ENCODE assay signal across 10 mouse cellular contexts in genomic region chr17:49867321-49868137, GRCm38 (mm10).
DNase-seq lines count a peak whose midpoint lies in the region; ATAC-seq lines count a peak whose summit lies in the region.
"Had no signal": no experiment of that assay in that cellular context is flagged by ENCODE, and none has a peak within 500 bp of the region (broad histone marks: within the 10 kb centered on the region; RNA-seq: fewer than 3 reads in every experiment).

No protein-coding gene starts in this region.

- peak; percentile 47 to 48 for DNase-seq in cerebellum, postnatal 25 days
- no peak for DNase-seq in cerebellum, adult 18-20 months
- DNase-seq in left cerebral cortex, postnatal 14 days (ENCODE audit: low spot score in 2 of 2): peak; percentile 37 to 38
- no peak for DNase-seq in left cerebral cortex, adult 18-20 months (ENCODE audit: low spot score in 2 of 2)
- peak; percentile 89 for DNase-seq in forebrain, embryonic 14.5 days (ENCODE audit: low spot score)
- DNase-seq in urinary bladder, postnatal 10 days (ENCODE audit: low spot score): no peak
- no peak for DNase-seq in adrenal gland, adult (ENCODE audit: inconsistent age in 2 of 2, low spot score in 1 of 2)
- DNase-seq: lung, adult 18-20 months; right cerebral cortex, adult 18-20 months had no signal

- WGBS in forebrain, embryonic 14.5 days: 17% methylated on average over 13 of the region's 13 CpGs
- WGBS in midbrain, embryonic 13.5 days: 23% methylated on average over 13 of the region's 13 CpGs

- peak overlapping the region; percentile 90 for H3K27ac ChIP-seq in forebrain, embryonic 14.5 days (ENCODE audit: low read depth, low read length)
- H3K27ac ChIP-seq in midbrain, embryonic 13.5 days: no peak overlapping the region; the same call in 1 of the 2 replicates

- no peaks in the 10 kb centered on the region for H3K27me3 ChIP-seq in forebrain, embryonic 14.5 days (replicated peaks; ENCODE audit: control insufficient read depth, insufficient read depth, low read length)
- no peaks in the 10 kb centered on the region for H3K27me3 ChIP-seq in midbrain, embryonic 13.5 days

- H3K4me2 ChIP-seq in forebrain, embryonic 14.5 days (ENCODE audit: low read length): 0 out of 2 replicates have a peak overlapping the region, but pooled peaks have one; percentile 12
- 0 out of 2 replicates have a peak overlapping the region, but pooled peaks have one; percentile 5 for H3K4me2 ChIP-seq in midbrain, embryonic 13.5 days (replicated peaks)

- intact Hi-C loops in left cerebral cortex, postnatal 14 days (cut with DNase I): loop anchor here (10.0 kb wide), 1 partner anchor 393 kb away; no protein-coding TSS in a partner anchor

- peak overlapping the region; percentile 21; the same call in 1 of the 2 replicates for H3K9ac ChIP-seq in forebrain, embryonic 14.5 days (ENCODE audit: low read length)
- H3K9ac ChIP-seq in midbrain, embryonic 13.5 days (replicated peaks): peak overlapping the region; percentile 5; the same call in 1 of the 2 replicates

- ATAC-seq in forebrain, embryonic 14.5 days: peak; percentile 80
- no peak for ATAC-seq in midbrain, embryonic 13.5 days

- H3K36me3 ChIP-seq in forebrain, embryonic 14.5 days (ENCODE audit: control insufficient read depth, insufficient read depth, low read length): no peaks in the 10 kb centered on the region
- no peaks in the 10 kb centered on the region for H3K36me3 ChIP-seq in midbrain, embryonic 13.5 days

- peaks cover 23% of the 10 kb centered on the region for H3K4me1 ChIP-seq in forebrain, embryonic 14.5 days (ENCODE audit: control insufficient read depth, insufficient read depth, low read length)
- H3K4me1 ChIP-seq in midbrain, embryonic 13.5 days (replicated peaks): peaks cover 30% of the 10 kb centered on the region

- no peak overlapping the region for H3K4me3 ChIP-seq in forebrain, embryonic 14.5 days (ENCODE audit: low read depth, low read length)
- no peak overlapping the region for H3K4me3 ChIP-seq in midbrain, embryonic 13.5 days (replicated peaks)

- no peaks in the 10 kb centered on the region for H3K9me3 ChIP-seq in forebrain, embryonic 14.5 days (replicated peaks; ENCODE audit: control insufficient read depth, low read length)
- no peaks in the 10 kb centered on the region for H3K9me3 ChIP-seq in midbrain, embryonic 13.5 days

Comparison
In these comparisons a context has a peak if more than half of its experiments do, and no peak if none do; other contexts are left out.
1. DNase-seq: peak in cerebellum, postnatal 25 days (2 of 2), left cerebral cortex, postnatal 14 days (2 of 2) and forebrain, embryonic 14.5 days (single experiment); none in cerebellum, adult 18-20 months (0 of 2), left cerebral cortex, adult 18-20 months (0 of 2), urinary bladder, postnatal 10 days (single experiment) and adrenal gland, adult (0 of 2).